In genomic region chr4:97102752-97103052, GRCm38 (mm10) we compare ENCODE assay signal across 14 mouse cellular contexts.
"Had no signal": no experiment of that assay in that cellular context is flagged by ENCODE, and none has a peak within 500 bp of the region (broad histone marks: within the 10 kb centered on the region; RNA-seq: fewer than 3 reads in every experiment).

No protein-coding gene starts in this region.

- DNase-seq: right cerebral cortex, adult 18-20 months; right cerebral cortex, postnatal 14 days; right cerebral cortex, postnatal 25 days; right cerebral cortex, postnatal 4 days; spleen, adult 18-20 months; thymus, adult 18-20 months; thymus, adult 2 months; thymus, postnatal 14 days; thymus, postnatal 25 days; thymus, postnatal 36 days; thymus, postnatal 4 days had no signal

- H3K4me1 ChIP-seq: neural tube, embryonic 15.5 days; stomach, embryonic 15.5 days had no signal

- H3K36me3 ChIP-seq: neural tube, embryonic 15.5 days; stomach, embryonic 15.5 days had no signal

- H3K4me2 ChIP-seq: neural tube, embryonic 15.5 days; stomach, embryonic 15.5 days had no signal

- H3K27ac ChIP-seq: neural tube, embryonic 15.5 days; stomach, embryonic 15.5 days; stomach, postnatal 0 days had no signal

- H3K9me3 ChIP-seq: neural tube, embryonic 15.5 days; stomach, embryonic 15.5 days had no signal

- H3K27me3 ChIP-seq: neural tube, embryonic 15.5 days; stomach, embryonic 15.5 days had no signal

- H3K4me3 ChIP-seq: neural tube, embryonic 15.5 days; stomach, embryonic 15.5 days had no signal

- H3K9ac ChIP-seq: neural tube, embryonic 15.5 days; stomach, embryonic 15.5 days had no signal
